Mouse (Mus musculus) ES-Bruce4 (cell line): ENCODE data around the gene Gfod1. TPM values are rescaled to one million over a fixed set of nuclear protein-coding genes. Genes with fewer than 3 reads are reported as not detected.

Experiments
- H3K27ac ChIP-seq: 2 replicates; pipeline ENCODE4 v1.5.1; 2012; ENCODE audit warnings: low read length, inconsistent platforms; ENCODE audit not compliant: insufficient read depth
- H3K27me3 ChIP-seq: 2 replicates; pipeline ENCODE4 v1.6.1; 2012; ENCODE audit warnings: mild to moderate bottlenecking, low read length, inconsistent platforms; ENCODE audit not compliant: control insufficient read depth, poor library complexity, insufficient read depth, severe bottlenecking
- H3K36me3 ChIP-seq: 2 replicates; pipeline ENCODE4 v1.6.1; 2012; ENCODE audit warnings: inconsistent platforms, mild to moderate bottlenecking, low read length, moderate library complexity; ENCODE audit not compliant: control insufficient read depth, poor library complexity, insufficient read depth, severe bottlenecking
- H3K4me1 ChIP-seq: one replicate; pipeline ENCODE4 v1.8.1; 2011; ENCODE audit warnings: low read length; ENCODE audit not compliant: control insufficient read depth, insufficient read depth
- H3K4me3 ChIP-seq: 2 replicates; pipeline ENCODE4 v1.5.1; 2011; ENCODE audit warnings: low read depth, mild to moderate bottlenecking, low read length
- H3K9ac ChIP-seq: 2 replicates; pipeline ENCODE4 v1.6.1; 2012; ENCODE audit warnings: low read depth, mild to moderate bottlenecking, inconsistent platforms; ENCODE audit not compliant: poor library complexity, severe bottlenecking
- H3K9me3 ChIP-seq: replicated peaks from 2 replicates; pipeline ENCODE4 v1.6.1; 2012; ENCODE audit warnings: mild to moderate bottlenecking, low read length, inconsistent platforms; ENCODE audit not compliant: control insufficient read depth, poor library complexity, insufficient read depth, severe bottlenecking
- CTCF ChIP-seq: IDR thresholded peaks from one replicate; pipeline ENCODE4 v1.8.1; 2011; ENCODE audit warnings: low read depth, low read length
- EP300 ChIP-seq: IDR thresholded peaks from 2 replicates; pipeline ENCODE4 v1.6.1; 2011; ENCODE audit warnings: low read depth, low read length; ENCODE audit not compliant: insufficient read depth
- POLR2A ChIP-seq: IDR thresholded peaks from one replicate; pipeline ENCODE4 v1.8.1; 2011; ENCODE audit warnings: low read length; ENCODE audit not compliant: insufficient read depth
- polyA plus RNA-seq: library from polyadenylated mRNA; stranded (reverse); fragments of >200 nt; gene quantifications from 2 replicates; pipeline ENCODE4 v1.2.4, GENCODE M21; 2011; ENCODE audit warnings: low read depth; ENCODE audit not compliant: missing spikeins, insufficient read depth, insufficient read length

Gfod1 gene
- polyA plus RNA-seq, 1 experiment, result 6.2 TPM

DNA sequence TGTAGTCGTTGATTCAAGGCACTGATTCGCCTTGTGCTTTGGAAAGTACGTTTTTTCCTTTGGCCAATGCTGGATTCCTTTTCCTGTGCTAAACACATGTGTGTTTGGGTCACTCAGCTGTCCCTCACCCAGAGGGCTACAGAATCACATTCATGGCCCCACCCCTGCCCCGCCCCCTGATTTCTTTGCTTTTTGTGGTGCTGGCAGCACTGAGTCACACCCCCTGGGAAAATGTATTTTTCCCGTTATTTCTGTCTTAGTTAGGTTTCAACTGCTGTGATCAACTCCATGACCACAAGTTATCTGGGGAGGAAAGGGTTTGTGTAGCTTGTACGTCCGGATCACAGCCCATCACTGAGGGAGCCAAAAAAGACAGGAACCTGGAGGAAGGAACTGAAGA is 17.1 kb downstream of the Gfod1 start:
- H3K9me3 ChIP-seq, result no peaks in the 10 kb centered on the region; the same call in 1 of the 2 replicates
- TF ChIP-seq CTCF (no peak), POLR2A (no peak), EP300 (no peak)
- no peaks in the 10 kb centered on the region for H3K27me3 ChIP-seq
- peaks cover 8% of the 10 kb centered on the region for H3K4me1 ChIP-seq
- H3K36me3 ChIP-seq, result no peaks in the 10 kb centered on the region
- H3K27ac ChIP-seq, result no peak overlapping the region
- no peak overlapping the region for H3K4me3 ChIP-seq
- no peak overlapping the region for H3K9ac ChIP-seq

DNA sequence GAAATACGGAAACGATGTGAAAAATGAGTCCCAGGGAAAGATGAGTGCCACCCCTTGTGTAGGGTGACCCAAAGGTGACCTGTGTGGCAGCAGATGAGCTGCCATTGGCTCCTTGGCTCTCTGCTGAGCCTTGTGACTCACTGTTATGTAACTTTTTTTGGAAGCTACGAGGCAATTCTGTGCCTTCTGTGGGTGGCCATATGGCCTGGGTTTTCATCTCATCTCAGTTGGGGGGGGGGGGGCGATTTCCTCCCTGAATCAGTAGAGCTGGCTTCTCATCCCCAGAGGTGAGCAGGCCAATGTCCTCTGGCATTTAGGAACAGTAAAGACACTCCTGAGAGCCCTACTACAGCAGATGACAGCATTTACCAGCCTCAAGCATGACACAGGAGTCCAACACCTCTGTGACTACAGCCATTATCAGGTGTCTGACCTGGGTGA is 19.2 kb downstream of the Gfod1 start:
- no peaks in the 10 kb centered on the region; the same call in 1 of the 2 replicates for H3K9me3 ChIP-seq
- H3K27me3 ChIP-seq, result no peaks in the 10 kb centered on the region

GRCm38 (mm10) chr13:43273906-43274305 is 30.1 kb downstream of the Gfod1 start:
- no peaks in the 10 kb centered on the region for H3K27me3 ChIP-seq
- H3K9me3 ChIP-seq, result peaks cover 12% of the 10 kb centered on the region
- TF ChIP-seq EP300 (no peak), POLR2A (no peak), CTCF (no peak)
- H3K27ac ChIP-seq, result no peak overlapping the region
- no peaks in the 10 kb centered on the region for H3K4me1 ChIP-seq
- H3K4me3 ChIP-seq, result no peak overlapping the region
- H3K36me3 ChIP-seq, result no peaks in the 10 kb centered on the region
- no peak overlapping the region for H3K9ac ChIP-seq

More for the DNA sequence above, 19.2 kb downstream of the Gfod1 start:
- Histone ChIP-seq H3K9ac (no peak overlapping the region), H3K4me1 (peaks cover 5% of the 10 kb centered on the region), H3K36me3 (no peaks in the 10 kb centered on the region), H3K27ac (no peak overlapping the region), H3K4me3 (no peak overlapping the region)
- TF ChIP-seq CTCF, result no peak
- TF ChIP-seq POLR2A, result no peak
- no peak for TF ChIP-seq EP300

GRCm38 (mm10) chr13:43272303-43273135 is 31.5 kb downstream of the Gfod1 start:
- Histone ChIP-seq H3K27ac (no peak overlapping the region), H3K9ac (no peak overlapping the region), H3K4me1 (no peaks in the 10 kb centered on the region), H3K36me3 (no peaks in the 10 kb centered on the region), H3K9me3 (peaks cover 12% of the 10 kb centered on the region), H3K4me3 (no peak overlapping the region), H3K27me3 (no peaks in the 10 kb centered on the region)
- TF ChIP-seq CTCF, result no peak
- TF ChIP-seq POLR2A, result no peak
- TF ChIP-seq EP300, result no peak

DNA sequence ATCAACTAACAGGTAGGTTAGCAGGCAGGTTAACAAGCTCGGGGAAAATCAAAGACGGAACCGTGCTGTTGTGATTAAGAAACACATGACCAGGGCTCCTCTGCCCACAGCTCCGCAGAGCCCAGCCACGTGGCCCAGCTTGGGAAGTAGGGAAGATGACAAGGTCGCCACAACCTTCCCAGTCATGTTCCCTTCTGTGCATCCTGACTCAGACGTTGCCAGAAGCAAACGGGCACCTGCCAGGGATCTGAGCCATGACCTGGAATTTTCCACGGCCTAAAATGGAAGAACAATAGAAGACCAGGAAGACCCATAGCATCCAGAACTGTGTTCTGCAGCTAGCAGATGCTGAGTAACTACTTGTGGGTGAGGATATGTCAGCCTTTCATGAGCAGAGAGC is 32.5 kb downstream of the Gfod1 start:
- no peaks in the 10 kb centered on the region for H3K27me3 ChIP-seq
- H3K4me3 ChIP-seq, result no peak overlapping the region
- peaks cover 2% of the 10 kb centered on the region; the same call in 1 of the 2 replicates for H3K9me3 ChIP-seq
- no peaks in the 10 kb centered on the region for H3K4me1 ChIP-seq
- no peak overlapping the region for H3K27ac ChIP-seq
- TF ChIP-seq POLR2A (no peak), CTCF (no peak), EP300 (no peak)
- no peaks in the 10 kb centered on the region for H3K36me3 ChIP-seq
- no peak overlapping the region for H3K9ac ChIP-seq

GRCm38 (mm10) chr13:43270220-43270597 is 33.8 kb downstream of the Gfod1 start:
- Histone ChIP-seq H3K36me3 (no peaks in the 10 kb centered on the region), H3K27ac (no peak overlapping the region), H3K9me3 (no peaks in the 10 kb centered on the region), H3K4me3 (no peak overlapping the region), H3K9ac (no peak overlapping the region), H3K27me3 (no peaks in the 10 kb centered on the region), H3K4me1 (no peaks in the 10 kb centered on the region)
- TF ChIP-seq EP300 (no peak), CTCF (no peak), POLR2A (no peak)
